Mouse (Mus musculus) neural tube, embryonic 11.5 days (tissue): ENCODE data around the gene Adcy6. TPM values are rescaled to one million over a fixed set of nuclear protein-coding genes. Genes with fewer than 3 reads are reported as not detected.

Source experiments
- ATAC-seq: fragments of 200-750 bp; cut with Nextera tagmentation; 2 replicates; pipeline ENCODE4 v1.8.0; 2017; ENCODE audit warnings: moderate number of reproducible peaks, mild to moderate bottlenecking, moderate TSS enrichment, moderate library complexity; ENCODE audit not compliant: insufficient read depth, low FRiP score, low TSS enrichment
- DNase-seq: peaks from one replicate; pipeline ENCODE4 v3.0.0-alpha.2; 2015; ENCODE audit warnings: low spot score
- H3K27ac ChIP-seq: fragments of 300-500 bp; sonication (generic); 2 replicates; pipeline ENCODE4 v1.5.1; 2014; ENCODE audit warnings: low read depth, mild to moderate bottlenecking, low read length
- H3K27me3 ChIP-seq: fragments of 300-500 bp; sonication (generic); 2 replicates; pipeline ENCODE4 v1.6.1; 2014; ENCODE audit warnings: mild to moderate bottlenecking, low read length, mixed read lengths; ENCODE audit not compliant: control insufficient read depth, insufficient read depth
- H3K36me3 ChIP-seq: fragments of 300-500 bp; sonication (generic); 2 replicates; pipeline ENCODE4 v1.6.1; 2014; ENCODE audit warnings: mild to moderate bottlenecking, low read length, moderate library complexity, mixed read lengths; ENCODE audit not compliant: control insufficient read depth, insufficient read depth
- H3K4me1 ChIP-seq: fragments of 300-500 bp; sonication (generic); 2 replicates; pipeline ENCODE4 v1.6.1; 2014; ENCODE audit warnings: low read length, mixed read lengths; ENCODE audit not compliant: control insufficient read depth, insufficient read depth
- H3K4me2 ChIP-seq: fragments of 300-500 bp; sonication (generic); 2 replicates; pipeline ENCODE4 v1.6.1; 2014; ENCODE audit warnings: low read depth, mild to moderate bottlenecking, moderate library complexity
- H3K4me3 ChIP-seq: fragments of 300-500 bp; sonication (generic); 2 replicates; pipeline ENCODE4 v1.5.1; 2014; ENCODE audit warnings: low read depth, low read length
- H3K9ac ChIP-seq: fragments of 300-500 bp; sonication (generic); 2 replicates; pipeline ENCODE4 v1.6.1; 2014; ENCODE audit warnings: mild to moderate bottlenecking, low read length
- H3K9me3 ChIP-seq: fragments of 300-500 bp; sonication (generic); 2 replicates; pipeline ENCODE4 v1.6.1; 2016; ENCODE audit warnings: low read length; ENCODE audit not compliant: control insufficient read depth
- WGBS: fragments of 180-500 bp; shearing (Covaris S2); extraction: QIAGEN DNeasy Blood & Tissue Kit; methylation state at CpG from one replicate; pipeline ENCODE4 v1.1.7; 2014; 5-methylcytosine and 5-hydroxymethylcytosine counted together
- polyA plus RNA-seq: library from polyadenylated mRNA; unstranded; fragments of >200 nt; fragmentation: Nextera tagmentation; extraction: Ambion mirVana; gene quantifications from 2 replicates; pipeline ENCODE4 v1.2.1, GENCODE M21; 2014

The Adcy6 gene
- polyA plus RNA-seq, 1 experiment from 2014 or later: 12.7 TPM

- peak; percentile 72 for DNase-seq
- Histone ChIP-seq H3K27me3 (peaks cover 39% of the 10 kb centered on the region), H3K9me3 (no peaks in the 10 kb centered on the region), H3K36me3 (no peaks in the 10 kb centered on the region), H3K4me1 (peaks cover 46% of the 10 kb centered on the region), H3K27ac (no peak overlapping the region), H3K4me3 (peak overlapping the region; percentile 82), H3K4me2 (peak overlapping the region; percentile 96), H3K9ac (peak overlapping the region; percentile 49)
- WGBS: under 1% methylated on average over 18 of the region's 25 CpGs
- no peak for ATAC-seq
Measured at GRCm38 (mm10) chr15:98632107-98632744, 22.4 kb upstream of the Adcy6 start.

GRCm38 (mm10) chr15:98631493-98631892 lies 21.6 kb upstream of the Adcy6 start:
- Histone ChIP-seq H3K4me2 (peak overlapping the region; percentile 96), H3K9me3 (no peaks in the 10 kb centered on the region), H3K4me1 (peaks cover 43% of the 10 kb centered on the region), H3K27ac (no peak overlapping the region), H3K9ac (no peak overlapping the region; the same call in 1 of the 2 replicates), H3K4me3 (peak overlapping the region; percentile 82), H3K27me3 (peaks cover 36% of the 10 kb centered on the region), H3K36me3 (no peaks in the 10 kb centered on the region)
- ATAC-seq (peak; percentile 43; the same call in 1 of the 2 replicates), DNase-seq (peak; percentile 91)
- under 1% methylated on average over 18 of the region's 18 CpGs for WGBS

GRCm38 (mm10) chr15:98630540-98630939 lies 20.7 kb upstream of the Adcy6 start, which contains the start of gene Cacnb3:
TSS of gene Cacnb3 (plus strand) at chr15:98630840.
- Histone ChIP-seq H3K9me3 (no peaks in the 10 kb centered on the region), H3K4me1 (peaks cover 35% of the 10 kb centered on the region), H3K4me2 (peak within 1 kb of the TSS; percentile 96), H3K9ac (no peak within 1 kb of the TSS; the same call in 1 of the 2 replicates), H3K27ac (no peak within 1 kb of the TSS), H3K4me3 (peak within 1 kb of the TSS; percentile 82), H3K27me3 (peaks cover 31% of the 10 kb centered on the region), H3K36me3 (no peaks in the 10 kb centered on the region)
- 31% methylated on average over 4 of the region's 4 CpGs for WGBS
- no peak for DNase-seq
- ATAC-seq: no peak

GRCm38 (mm10) chr15:98629464-98629863 lies 19.6 kb upstream of the Adcy6 start:
- Histone ChIP-seq H3K9ac (no peak overlapping the region; the same call in 1 of the 2 replicates), H3K27ac (no peak overlapping the region), H3K9me3 (no peaks in the 10 kb centered on the region), H3K27me3 (peaks cover 31% of the 10 kb centered on the region), H3K4me1 (peaks cover 32% of the 10 kb centered on the region), H3K36me3 (no peaks in the 10 kb centered on the region), H3K4me3 (no peak overlapping the region), H3K4me2 (no peak overlapping the region; the same call in 1 of the 2 replicates)
- DNase-seq (no peak), ATAC-seq (no peak)
- 45% methylated on average over 6 of the region's 6 CpGs for WGBS

- no peaks in the 10 kb centered on the region for H3K36me3 ChIP-seq
- H3K27me3 ChIP-seq: peaks cover 27% of the 10 kb centered on the region
- no peaks in the 10 kb centered on the region for H3K9me3 ChIP-seq
- H3K9ac ChIP-seq: peak overlapping the region; percentile 44
- H3K4me1 ChIP-seq: peaks cover 29% of the 10 kb centered on the region
- peak overlapping the region; percentile 38 for H3K4me2 ChIP-seq
- H3K4me3 ChIP-seq: peak overlapping the region; percentile 13; the same call in 1 of the 2 replicates
- peak; percentile 71 for DNase-seq
- ATAC-seq: no peak
- 7% methylated on average over 20 of the region's 20 CpGs for WGBS
- H3K27ac ChIP-seq: peak overlapping the region; percentile 62
Measured at GRCm38 (mm10) chr15:98628589-98629254, 18.8 kb upstream of the Adcy6 start.

- Histone ChIP-seq H3K9me3 (no peaks in the 10 kb centered on the region), H3K36me3 (no peaks in the 10 kb centered on the region), H3K4me1 (peaks cover 14% of the 10 kb centered on the region), H3K27me3 (peaks cover 20% of the 10 kb centered on the region), H3K4me3 (no peak overlapping the region), H3K4me2 (no peak overlapping the region), H3K9ac (no peak overlapping the region), H3K27ac (no peak overlapping the region)
- ATAC-seq: no peak
- no peak for DNase-seq
- 80% methylated on average over 7 of the region's 7 CpGs for WGBS
Measured at GRCm38 (mm10) chr15:98626487-98627212, 16.8 kb upstream of the Adcy6 start.

GRCm38 (mm10) chr15:98626078-98626477 lies 16.2 kb upstream of the Adcy6 start:
- no peaks in the 10 kb centered on the region for H3K9me3 ChIP-seq
- no peak for ATAC-seq
- H3K4me3 ChIP-seq: no peak overlapping the region
- DNase-seq: no peak
- H3K9ac ChIP-seq: no peak overlapping the region
- H3K27me3 ChIP-seq: peaks cover 14% of the 10 kb centered on the region; the same call in 1 of the 2 replicates
- H3K4me2 ChIP-seq: no peak overlapping the region
- 17% methylated on average over 8 of the region's 8 CpGs for WGBS
- no peaks in the 10 kb centered on the region for H3K36me3 ChIP-seq
- H3K27ac ChIP-seq: no peak overlapping the region
- peaks cover 11% of the 10 kb centered on the region for H3K4me1 ChIP-seq

GRCm38 (mm10) chr15:98623361-98623821 lies 13.5 kb upstream of the Adcy6 start:
- ATAC-seq: no peak
- H3K36me3 ChIP-seq: no peaks in the 10 kb centered on the region
- no peak for DNase-seq
- no peaks in the 10 kb centered on the region for H3K9me3 ChIP-seq
- 0 out of 2 replicates have a peak, but pooled peaks cover 4% of the 10 kb centered on the region for H3K27me3 ChIP-seq
- no peak overlapping the region for H3K9ac ChIP-seq
- no peak overlapping the region for H3K4me3 ChIP-seq
- WGBS: 61% methylated on average over 5 of the region's 5 CpGs
- no peak overlapping the region for H3K27ac ChIP-seq
- H3K4me1 ChIP-seq: 0 out of 2 replicates have a peak, but pooled peaks cover 3% of the 10 kb centered on the region
- H3K4me2 ChIP-seq: no peak overlapping the region
